13 mouse cellular contexts compared by ENCODE assay signal in the genomic region with DNA sequence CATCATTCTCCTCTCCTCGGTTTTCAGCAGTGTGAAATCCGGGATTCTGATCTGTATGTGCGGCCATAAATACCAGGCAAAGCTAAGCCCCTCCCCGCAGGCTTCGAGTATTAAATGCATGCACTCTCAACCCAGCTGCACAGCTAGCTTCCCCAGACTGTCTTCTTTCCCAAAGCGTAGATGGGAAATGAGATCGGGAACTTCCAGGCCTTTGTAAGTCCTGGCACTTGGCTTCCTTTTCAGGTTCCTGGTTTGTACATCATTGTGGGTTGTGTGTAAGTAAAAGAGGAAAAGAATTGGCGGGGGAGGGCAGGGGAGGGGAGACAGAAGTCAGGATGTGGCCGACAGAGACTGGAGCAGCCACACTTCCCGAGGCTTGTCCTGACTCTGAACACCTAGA.
DNase-seq lines count a peak whose midpoint lies in the region; ATAC-seq lines count a peak whose summit lies in the region.
"Had no signal": no experiment of that assay in that cellular context is flagged by ENCODE, and none has a peak within 500 bp of the region (broad histone marks: within the 10 kb centered on the region; RNA-seq: fewer than 3 reads in every experiment).

No protein-coding gene starts in this region.

- no peak overlapping the region for H3K4me2 ChIP-seq in kidney, embryonic 15.5 days
- H3K4me2 ChIP-seq in intestine, embryonic 15.5 days (replicated peaks), result no peak overlapping the region
- no peak overlapping the region for H3K4me2 ChIP-seq in hindbrain, embryonic 11.5 days (replicated peaks; ENCODE audit: low read depth, low read length)
- H3K4me2 ChIP-seq: embryonic facial prominence, embryonic 12.5 days had no signal

- WGBS in heart, embryonic 10.5 days, result 65% methylated on average over 10 of the region's 10 CpGs
- WGBS in kidney, embryonic 15.5 days, result 42% methylated on average over 10 of the region's 10 CpGs
- WGBS in intestine, embryonic 15.5 days, result 29% methylated on average over 10 of the region's 10 CpGs
- 78% methylated on average over 10 of the region's 10 CpGs for WGBS in hindbrain, embryonic 11.5 days

- H3K4me1 ChIP-seq in heart, embryonic 10.5 days, result peaks cover 37% of the 10 kb centered on the region
- peaks cover 45% of the 10 kb centered on the region for H3K4me1 ChIP-seq in kidney, embryonic 15.5 days
- H3K4me1 ChIP-seq in intestine, embryonic 15.5 days (replicated peaks), result peaks cover 36% of the 10 kb centered on the region
- H3K4me1 ChIP-seq in hindbrain, embryonic 11.5 days (replicated peaks; ENCODE audit: control insufficient read depth, insufficient read depth, low read length), result no peaks in the 10 kb centered on the region

- H3K36me3 ChIP-seq in heart, embryonic 10.5 days, result no peaks in the 10 kb centered on the region; the same call in 1 of the 2 replicates
- no peaks in the 10 kb centered on the region; the same call in 1 of the 2 replicates for H3K36me3 ChIP-seq in kidney, embryonic 15.5 days
- no peaks in the 10 kb centered on the region for H3K36me3 ChIP-seq in intestine, embryonic 15.5 days
- H3K36me3 ChIP-seq in hindbrain, embryonic 11.5 days (ENCODE audit: control insufficient read depth, insufficient read depth, low read length), result no peaks in the 10 kb centered on the region
- H3K36me3 ChIP-seq: embryonic facial prominence, embryonic 12.5 days had no signal

- no peak overlapping the region for H3K27ac ChIP-seq in heart, embryonic 10.5 days
- H3K27ac ChIP-seq in kidney, embryonic 15.5 days, result peak overlapping the region; percentile 46
- H3K27ac ChIP-seq in intestine, embryonic 15.5 days, result peak overlapping the region; percentile 66
- H3K27ac ChIP-seq in hindbrain, embryonic 11.5 days (ENCODE audit: low read depth, low read length), result no peak overlapping the region
- H3K27ac ChIP-seq: embryonic facial prominence, embryonic 12.5 days had no signal

- no peak overlapping the region for H3K4me3 ChIP-seq in heart, embryonic 10.5 days
- no peak overlapping the region for H3K4me3 ChIP-seq in kidney, embryonic 15.5 days (replicated peaks)
- H3K4me3 ChIP-seq in intestine, embryonic 15.5 days (replicated peaks), result no peak overlapping the region
- H3K4me3 ChIP-seq in hindbrain, embryonic 11.5 days (ENCODE audit: low read depth, low read length), result no peak overlapping the region
- H3K4me3 ChIP-seq: embryonic facial prominence, embryonic 12.5 days had no signal

- no peaks in the 10 kb centered on the region for H3K9me3 ChIP-seq in heart, embryonic 10.5 days
- H3K9me3 ChIP-seq in kidney, embryonic 15.5 days (replicated peaks), result no peaks in the 10 kb centered on the region
- H3K9me3 ChIP-seq in intestine, embryonic 15.5 days, result no peaks in the 10 kb centered on the region
- no peaks in the 10 kb centered on the region for H3K9me3 ChIP-seq in hindbrain, embryonic 11.5 days (ENCODE audit: control insufficient read depth, low read length)
- H3K9me3 ChIP-seq: embryonic facial prominence, embryonic 12.5 days had no signal

- no peaks in the 10 kb centered on the region for H3K27me3 ChIP-seq in heart, embryonic 10.5 days (ENCODE audit: insufficient read depth, poor library complexity, severe bottlenecking)
- H3K27me3 ChIP-seq in kidney, embryonic 15.5 days, result no peaks in the 10 kb centered on the region
- H3K27me3 ChIP-seq in intestine, embryonic 15.5 days (replicated peaks), result no peaks in the 10 kb centered on the region
- H3K27me3 ChIP-seq in hindbrain, embryonic 11.5 days (ENCODE audit: control insufficient read depth, insufficient read depth, low read length), result no peaks in the 10 kb centered on the region
- H3K27me3 ChIP-seq: embryonic facial prominence, embryonic 12.5 days had no signal

- peak; percentile 97 for DNase-seq in heart, adult 11 months
- DNase-seq in heart, embryonic 10.5 days (ENCODE audit: low spot score), result no peak
- no peak for DNase-seq in kidney, adult 18-20 months
- DNase-seq in lung, postnatal 10 days, result peak; percentile 41
- no peak for DNase-seq in left cerebral cortex, adult 8-10 months (ENCODE audit: low spot score in 2 of 2)
- no peak for DNase-seq in hindbrain, embryonic 11.5 days (ENCODE audit: low spot score)
- DNase-seq: cerebellum, postnatal 10 days; right cerebral cortex, postnatal 14 days; thymus, postnatal 14 days had no signal

- no peak overlapping the region for H3K9ac ChIP-seq in kidney, embryonic 15.5 days
- no peak overlapping the region for H3K9ac ChIP-seq in intestine, embryonic 15.5 days
- no peak overlapping the region for H3K9ac ChIP-seq in hindbrain, embryonic 11.5 days (ENCODE audit: low read depth, low read length)
- H3K9ac ChIP-seq: embryonic facial prominence, embryonic 12.5 days had no signal

- ATAC-seq in kidney, embryonic 15.5 days (replicated peaks; ENCODE audit: low FRiP score), result no peak
- no peak for ATAC-seq in intestine, embryonic 15.5 days
- ATAC-seq in hindbrain, embryonic 11.5 days (ENCODE audit: low FRiP score), result no peak
- ATAC-seq: activated CD4-positive, CD25-positive, alpha-beta regulatory T cell, adult 4 months had no signal

Comparison
In these comparisons a context has a peak if more than half of its experiments do, and no peak if none do; other contexts are left out.
1. DNase-seq: peak in heart, adult 11 months (single experiment) and lung, postnatal 10 days (single experiment); none in heart, embryonic 10.5 days (single experiment), kidney, adult 18-20 months (single experiment), left cerebral cortex, adult 8-10 months (0 of 2) and hindbrain, embryonic 11.5 days (single experiment).
2. H3K27ac ChIP-seq: peak in kidney, embryonic 15.5 days (single experiment) and intestine, embryonic 15.5 days (single experiment); none in heart, embryonic 10.5 days (single experiment) and hindbrain, embryonic 11.5 days (single experiment).